Mouse (Mus musculus) liver, postnatal 0 days (tissue): ENCODE measurements at regions not wholly inside any gene's neighbourhood (a gene's known extent, or its start where the extent isn't known, plus 50 kb on each side); places are given as distances from the start of the nearest gene placed in this dataset.

ENCODE experiments used
- ATAC-seq: fragments of 200-750 bp; cut with Nextera tagmentation; 2 replicates; pipeline ENCODE4 v1.8.0; 2017; ENCODE audit warnings: mild to moderate bottlenecking, moderate library complexity
- DNase-seq: peaks from one replicate; pipeline ENCODE4 v3.0.0-alpha.2; 2016
- H3K27ac ChIP-seq: fragments of 300-500 bp; sonication (generic); 2 replicates; pipeline ENCODE4 v1.5.1; 2014; ENCODE audit warnings: antibody characterized with exemption, moderate library complexity, mild to moderate bottlenecking, low read depth
- H3K27me3 ChIP-seq: fragments of 300-500 bp; sonication (generic); 2 replicates; pipeline ENCODE4 v1.6.1; 2014; ENCODE audit warnings: low read length, control low read depth, mixed read lengths; ENCODE audit not compliant: insufficient read depth
- H3K36me3 ChIP-seq: fragments of 300-500 bp; sonication (generic); replicated peaks from 2 replicates; pipeline ENCODE4 v1.6.1; 2014; ENCODE audit warnings: mild to moderate bottlenecking, control low read depth, low read length, moderate library complexity, mixed read lengths; ENCODE audit not compliant: insufficient read depth
- H3K4me1 ChIP-seq: fragments of 300-500 bp; sonication (generic); 2 replicates; pipeline ENCODE4 v1.6.1; 2014; ENCODE audit warnings: antibody characterized with exemption, mild to moderate bottlenecking, control low read depth; ENCODE audit not compliant: insufficient read depth
- H3K4me2 ChIP-seq: fragments of 300-500 bp; sonication (generic); 2 replicates; pipeline ENCODE4 v1.6.1; 2014; ENCODE audit warnings: low read depth, mild to moderate bottlenecking, low read length, moderate library complexity, mixed read lengths
- H3K4me3 ChIP-seq: fragments of 300-500 bp; sonication (generic); 2 replicates; pipeline ENCODE4 v1.5.1; 2014; ENCODE audit warnings: low read depth, low read length
- H3K9ac ChIP-seq: fragments of 300-500 bp; sonication (generic); replicated peaks from 2 replicates; pipeline ENCODE4 v1.6.1; 2014; ENCODE audit warnings: mild to moderate bottlenecking, moderate library complexity
- H3K9me3 ChIP-seq: fragments of 300-500 bp; sonication (generic); 2 replicates; pipeline ENCODE4 v1.6.1; 2016; ENCODE audit warnings: mild to moderate bottlenecking, control low read depth, low read length, mixed read lengths
- CTCF ChIP-seq: sonication (generic); IDR thresholded peaks from 2 replicates; pipeline ENCODE4 v1.5.1; 2016; ENCODE audit warnings: antibody characterized with exemption, low read depth
- EP300 ChIP-seq: IDR thresholded peaks from 2 replicates; pipeline ENCODE4 v1.6.1; 2016; ENCODE audit warnings: antibody characterized with exemption, low read depth, mild to moderate bottlenecking
- WGBS: fragments of 180-500 bp; shearing (Covaris S2); extraction: QIAGEN DNeasy Blood & Tissue Kit; methylation state at CpG from one replicate; pipeline ENCODE4 v1.1.7; 2014; ENCODE audit not compliant: insufficient replicate concordance; 5-methylcytosine and 5-hydroxymethylcytosine counted together

DNA sequence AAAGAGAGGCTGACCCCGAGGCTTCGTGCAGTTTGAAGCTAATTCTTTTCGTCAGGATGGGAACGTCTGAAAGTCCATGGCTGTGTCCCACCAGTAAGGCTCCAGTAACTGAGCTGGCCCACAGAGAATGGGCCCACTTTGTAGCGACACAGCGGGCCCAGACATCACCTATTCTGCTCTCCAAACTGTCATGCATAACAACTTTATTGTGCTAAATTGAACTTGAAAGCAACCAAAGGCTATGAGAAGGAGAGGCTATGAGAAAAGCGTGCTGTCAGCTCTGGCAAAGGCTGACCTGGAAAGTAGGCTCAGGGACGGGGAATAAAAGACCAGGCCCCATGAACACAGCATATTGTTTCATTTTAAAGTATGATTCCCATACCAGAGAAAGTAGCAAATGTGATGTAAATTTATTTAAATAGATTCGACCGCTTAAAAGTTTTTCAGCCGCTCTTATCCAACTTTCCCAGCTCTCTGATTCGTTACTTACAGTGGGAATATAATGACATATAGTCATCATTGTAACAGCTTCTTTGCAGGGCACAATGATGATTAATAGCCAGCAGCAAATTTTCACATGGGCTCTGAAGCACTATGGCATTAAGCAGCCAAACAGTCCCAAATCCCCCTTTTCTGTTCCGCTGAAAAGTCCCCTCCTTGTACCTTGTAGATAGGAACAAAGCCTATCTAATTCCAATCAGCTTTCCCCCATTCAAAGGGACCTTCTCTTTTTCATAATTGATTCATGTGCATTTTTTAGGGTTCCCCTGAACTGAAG is 337.1 kb upstream of the Tmem161b start:
- no peaks in the 10 kb centered on the region for H3K27me3 ChIP-seq
- H3K4me1 ChIP-seq = no peaks in the 10 kb centered on the region
- no peaks in the 10 kb centered on the region for H3K36me3 ChIP-seq
- H3K9ac ChIP-seq = no peak overlapping the region
- no peak overlapping the region for H3K4me3 ChIP-seq
- ATAC-seq = no peak
- no peak for DNase-seq
- H3K27ac ChIP-seq = no peak overlapping the region
- no peak for TF ChIP-seq CTCF
- no peak for TF ChIP-seq EP300
- H3K4me2 ChIP-seq = no peak overlapping the region
- 71% methylated on average over 13 of the region's 13 CpGs for WGBS
- no peaks in the 10 kb centered on the region for H3K9me3 ChIP-seq

GRCm38 (mm10) chr13:83885729-83886128 is 336.4 kb upstream of the Tmem161b start:
- H3K27ac ChIP-seq = no peak overlapping the region
- TF ChIP-seq CTCF (no peak), EP300 (no peak)
- no peak for ATAC-seq
- no peak overlapping the region for H3K9ac ChIP-seq
- no peaks in the 10 kb centered on the region for H3K36me3 ChIP-seq
- 65% methylated on average over 4 of the region's 4 CpGs for WGBS
- no peak overlapping the region for H3K4me3 ChIP-seq
- H3K27me3 ChIP-seq = no peaks in the 10 kb centered on the region
- no peak overlapping the region for H3K4me2 ChIP-seq
- no peaks in the 10 kb centered on the region for H3K4me1 ChIP-seq
- H3K9me3 ChIP-seq = no peaks in the 10 kb centered on the region
- DNase-seq = no peak

GRCm38 (mm10) chr13:83914697-83915096 is 307.4 kb upstream of the Tmem161b start:
- H3K36me3 ChIP-seq = no peaks in the 10 kb centered on the region
- TF ChIP-seq CTCF (no peak), EP300 (no peak)
- DNase-seq (no peak), ATAC-seq (no peak)
- no peaks in the 10 kb centered on the region for H3K9me3 ChIP-seq
- no peaks in the 10 kb centered on the region for H3K27me3 ChIP-seq
- H3K4me1 ChIP-seq = no peaks in the 10 kb centered on the region
- no peak overlapping the region for H3K4me3 ChIP-seq
- H3K4me2 ChIP-seq = no peak overlapping the region
- 52% methylated on average over 2 of the region's 2 CpGs for WGBS
- H3K27ac ChIP-seq = no peak overlapping the region
- no peak overlapping the region for H3K9ac ChIP-seq

GRCm38 (mm10) chr13:83932761-83933160 is 289.3 kb upstream of the Tmem161b start:
- TF ChIP-seq CTCF (no peak), EP300 (no peak)
- no peak overlapping the region for H3K9ac ChIP-seq
- 65% methylated on average over 2 of the region's 2 CpGs for WGBS
- no peaks in the 10 kb centered on the region for H3K27me3 ChIP-seq
- no peak for DNase-seq
- no peaks in the 10 kb centered on the region for H3K4me1 ChIP-seq
- H3K36me3 ChIP-seq = no peaks in the 10 kb centered on the region
- H3K9me3 ChIP-seq = no peaks in the 10 kb centered on the region
- H3K27ac ChIP-seq = no peak overlapping the region
- no peak for ATAC-seq
- no peak overlapping the region for H3K4me2 ChIP-seq
- no peak overlapping the region for H3K4me3 ChIP-seq

- TF ChIP-seq CTCF (no peak), EP300 (no peak)
- H3K27ac ChIP-seq = no peak overlapping the region
- no peak overlapping the region for H3K4me2 ChIP-seq
- no peak overlapping the region for H3K4me3 ChIP-seq
- DNase-seq (no peak), ATAC-seq (no peak)
- no peaks in the 10 kb centered on the region for H3K36me3 ChIP-seq
- no peaks in the 10 kb centered on the region for H3K4me1 ChIP-seq
- no peak overlapping the region for H3K9ac ChIP-seq
- WGBS = 59% methylated on average over 4 of the region's 4 CpGs
- no peaks in the 10 kb centered on the region for H3K27me3 ChIP-seq
- no peaks in the 10 kb centered on the region for H3K9me3 ChIP-seq
These were observed 275.6 kb upstream of the Tmem161b start for GRCm38 (mm10) chr13:83946495-83946894.

DNA sequence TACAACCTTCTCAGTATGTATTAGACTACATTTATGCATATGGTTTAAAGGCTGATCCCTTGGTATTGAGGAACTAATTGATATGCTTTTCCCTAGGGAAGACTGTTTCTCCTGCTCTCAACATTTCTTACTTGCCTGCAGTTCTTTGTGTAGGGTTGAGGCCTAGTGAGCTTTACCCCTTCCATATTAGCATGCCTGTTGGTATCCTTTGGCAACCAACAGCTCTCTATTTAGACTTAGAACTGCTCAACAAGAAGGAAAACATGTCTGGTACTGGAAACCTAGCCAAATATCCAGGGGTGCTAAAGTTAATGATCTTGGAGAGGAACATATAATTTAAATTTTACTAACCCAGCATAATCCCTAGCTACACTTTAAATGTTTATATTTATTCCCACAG is 270.9 kb upstream of the Tmem161b start:
- DNase-seq = no peak

More for the DNA sequence above, 270.9 kb upstream of the Tmem161b start:
- H3K9ac ChIP-seq = no peak overlapping the region
- H3K4me1 ChIP-seq = no peaks in the 10 kb centered on the region
- no peak overlapping the region for H3K4me3 ChIP-seq
- H3K27me3 ChIP-seq = no peaks in the 10 kb centered on the region
- H3K27ac ChIP-seq = no peak overlapping the region
- no peak for ATAC-seq
- H3K36me3 ChIP-seq = no peaks in the 10 kb centered on the region
- TF ChIP-seq EP300 (no peak), CTCF (no peak)
- H3K9me3 ChIP-seq = no peaks in the 10 kb centered on the region
- no peak overlapping the region for H3K4me2 ChIP-seq
